Mouse (Mus musculus) activated CD4-positive, CD25-positive, alpha-beta regulatory T cell, adult 4 months (primary cell): ENCODE data around the gene Dapk3. TPM values are rescaled to one million over a fixed set of nuclear protein-coding genes. Genes with fewer than 3 reads are reported as not detected.
A peak's percentile ranks its signal among the peaks of the same experiment; 100 is the strongest.

Experiments
- ATAC-seq: one replicate; pipeline ENCODE4 v1.8.0; 2017
- polyA plus RNA-seq, 2 experiments: library from polyadenylated mRNA; unstranded; fragments of 100-300 nt; shearing (Covaris generic); gene quantifications; one replicate each; pipeline ENCODE4 v1.2.1; 2017

Gene Dapk3
- 1 to 10 TPM; 4.1 to 4.9 TPM for polyA plus RNA-seq

DNA sequence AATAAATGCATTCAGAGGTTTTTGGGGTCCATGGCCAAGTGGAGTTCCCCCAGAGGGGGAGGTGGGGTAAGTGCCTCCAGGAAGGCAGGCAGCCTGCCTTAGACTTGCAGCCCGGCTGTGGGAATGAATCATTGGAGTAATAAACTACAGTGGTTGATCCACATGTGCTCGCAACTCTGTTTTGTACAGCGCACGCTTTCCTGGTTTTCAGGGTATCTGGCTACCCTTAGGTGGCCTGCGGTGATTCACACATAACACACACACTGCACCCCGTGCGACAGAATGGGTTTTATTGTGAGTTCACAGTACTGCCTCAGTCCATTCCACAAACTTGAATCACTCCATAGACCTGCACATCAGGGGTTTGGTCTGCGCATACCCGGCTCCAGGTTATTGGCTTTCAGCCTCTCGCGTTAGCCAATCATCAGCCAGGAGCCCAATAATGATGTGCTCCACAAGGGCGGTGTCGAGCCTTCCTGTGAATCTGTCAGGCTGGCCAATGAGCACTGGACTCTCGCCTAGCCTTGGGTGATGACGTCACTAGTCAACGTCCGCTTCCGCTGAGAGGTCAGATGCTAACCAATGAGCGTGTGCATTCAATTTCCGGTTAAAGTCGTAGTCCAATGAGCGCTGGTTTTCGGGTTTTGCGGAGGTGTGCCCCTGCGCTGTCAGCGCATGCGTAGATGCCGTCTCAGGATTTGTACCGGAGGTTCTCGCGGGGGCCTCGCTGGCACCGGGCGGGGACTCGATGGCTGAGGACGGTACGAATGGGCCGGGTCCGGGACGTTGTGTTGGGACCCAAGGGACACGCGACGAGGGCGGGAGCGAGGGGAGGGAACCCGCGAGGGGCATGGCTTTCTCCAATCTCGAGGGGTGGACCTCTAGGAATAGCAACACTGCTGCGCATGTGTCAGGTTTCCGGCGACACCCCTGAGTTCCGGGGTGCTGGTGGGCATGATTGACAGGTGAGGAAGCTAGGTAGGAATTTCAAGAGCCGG, at the start of gene Dapk3:
Gene Dapk3, plus strand, starts transcription at position 670 of the 998 bp plus-strand sequence.
- peak; percentile 93 for ATAC-seq

- ATAC-seq, result no peak
These were observed 48.6 kb upstream of the Dapk3 start for GRCm38 (mm10) chr10:81134181-81134587.

- no peak for ATAC-seq
These were observed 47.7 kb upstream of the Dapk3 start, which contains the start of gene Zbtb7a for GRCm38 (mm10) chr10:81134966-81135681. TSS of gene Zbtb7a (plus strand) at chr10:81135220.

- ATAC-seq, result no peak
These were observed 46.7 kb upstream of the Dapk3 start for GRCm38 (mm10) chr10:81135831-81136705.

GRCm38 (mm10) chr10:81136706-81137231, 46.0 kb upstream of the Dapk3 start:
- ATAC-seq, result peak; percentile 15

- peak; percentile 82 for ATAC-seq
These were observed 45.3 kb upstream of the Dapk3 start for GRCm38 (mm10) chr10:81137252-81138130.

- peak; percentile 13 for ATAC-seq
These were observed 44.5 kb upstream of the Dapk3 start for GRCm38 (mm10) chr10:81138131-81138782.

- ATAC-seq, result no peak
These were observed 43.8 kb upstream of the Dapk3 start for GRCm38 (mm10) chr10:81138821-81139528.

GRCm38 (mm10) chr10:81139529-81139846, 43.3 kb upstream of the Dapk3 start:
- no peak for ATAC-seq

DNA sequence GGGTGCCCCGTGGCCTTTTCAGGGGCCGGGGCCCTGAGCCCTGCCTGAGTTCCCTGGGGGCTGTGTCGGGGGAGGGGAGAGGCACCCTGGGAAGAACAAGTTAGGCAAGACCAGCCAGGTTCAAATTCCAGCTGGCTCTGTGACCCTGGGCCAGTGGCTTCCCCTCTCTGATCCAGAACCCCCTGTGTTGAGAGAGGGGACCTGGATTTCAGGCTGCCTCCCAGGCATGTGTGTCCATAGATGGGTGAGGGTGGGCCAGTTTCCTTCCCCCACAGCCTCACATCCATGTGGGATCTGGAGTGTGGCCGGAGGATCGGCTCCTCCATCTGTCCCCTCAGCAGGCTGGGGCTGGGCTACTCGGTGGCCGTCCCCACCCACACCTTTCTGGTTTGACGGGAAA, 42.8 kb upstream of the Dapk3 start:
- no peak for ATAC-seq

- ATAC-seq, result no peak
These were observed 41.9 kb upstream of the Dapk3 start for GRCm38 (mm10) chr10:81140717-81141454.

DNA sequence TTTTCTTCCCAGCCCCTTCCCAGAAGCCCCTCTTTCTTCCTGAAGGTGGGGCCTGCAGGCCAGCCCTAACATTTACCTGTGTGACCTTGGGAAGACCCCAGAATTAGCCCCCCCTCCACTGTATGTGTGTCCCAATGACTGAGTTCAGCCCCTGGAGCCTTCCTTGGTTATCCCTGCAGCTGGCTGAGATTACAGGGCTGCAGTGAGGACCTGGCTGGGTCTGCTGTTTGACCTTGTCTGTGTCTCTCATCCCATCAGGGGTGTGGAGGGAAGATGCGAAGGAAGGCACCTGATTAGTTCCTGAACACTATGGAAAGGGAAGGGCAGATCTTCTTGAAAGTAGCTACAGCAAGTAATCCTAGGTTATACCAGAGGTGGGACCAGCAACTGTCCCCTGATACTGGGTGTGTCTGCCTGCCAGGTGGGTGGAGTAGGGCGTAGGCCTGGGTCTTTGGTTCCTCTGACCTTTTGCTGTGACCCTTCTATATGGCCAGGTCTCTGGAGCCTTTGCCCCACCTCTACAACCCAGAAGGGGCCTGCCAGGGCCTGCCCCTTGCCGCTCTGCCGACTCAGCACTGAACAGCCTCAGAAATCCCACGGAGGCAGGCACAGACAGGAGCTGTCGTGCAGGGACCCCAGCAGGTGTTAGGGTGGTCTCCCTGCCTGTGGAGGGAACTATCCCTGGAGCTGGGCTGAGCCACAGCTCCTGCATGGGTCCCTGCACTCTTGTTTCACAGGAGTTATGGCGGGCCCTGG, 41.2 kb upstream of the Dapk3 start:
- ATAC-seq, result no peak

GRCm38 (mm10) chr10:81142551-81142981, 40.2 kb upstream of the Dapk3 start:
- no peak for ATAC-seq

GRCm38 (mm10) chr10:81143157-81143633, 39.6 kb upstream of the Dapk3 start:
- no peak for ATAC-seq

DNA sequence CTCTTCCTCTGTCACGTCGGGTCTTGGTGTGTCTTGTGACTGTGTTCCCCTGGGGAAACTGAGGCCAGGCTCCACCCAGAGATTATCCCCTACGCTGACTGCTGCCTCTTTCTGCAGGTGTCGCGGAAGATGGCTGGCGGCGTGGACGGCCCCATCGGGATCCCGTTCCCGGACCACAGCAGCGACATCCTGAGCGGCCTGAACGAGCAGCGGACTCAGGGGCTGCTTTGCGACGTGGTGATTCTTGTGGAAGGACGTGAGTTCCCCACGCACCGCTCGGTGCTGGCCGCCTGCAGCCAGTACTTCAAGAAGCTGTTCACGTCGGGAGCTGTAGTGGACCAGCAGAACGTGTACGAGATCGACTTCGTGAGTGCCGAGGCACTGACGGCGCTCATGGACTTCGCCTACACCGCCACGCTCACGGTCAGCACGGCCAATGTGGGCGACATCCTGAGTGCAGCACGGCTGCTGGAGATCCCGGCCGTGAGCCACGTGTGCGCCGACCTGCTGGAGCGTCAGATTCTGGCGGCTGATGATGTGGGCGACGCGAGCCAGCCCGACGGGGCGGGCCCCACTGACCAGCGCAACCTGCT, 38.9 kb upstream of the Dapk3 start:
- ATAC-seq, result no peak

DNA sequence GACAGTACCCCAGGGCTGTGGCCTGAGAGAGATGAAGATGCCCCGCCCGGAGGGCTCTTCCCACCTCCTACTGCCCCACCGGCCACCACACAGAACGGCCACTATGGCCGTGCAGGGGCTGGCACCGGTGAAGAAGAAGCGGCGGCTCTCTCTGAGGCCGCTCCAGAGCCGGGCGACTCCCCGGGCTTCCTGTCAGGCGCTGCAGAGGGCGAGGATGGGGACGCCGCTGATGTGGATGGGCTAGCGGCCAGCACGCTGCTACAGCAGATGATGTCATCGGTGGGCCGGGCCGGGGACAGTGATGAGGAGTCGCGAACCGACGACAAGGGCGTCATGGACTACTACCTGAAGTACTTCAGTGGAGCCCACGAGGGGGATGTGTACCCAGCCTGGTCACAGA, 38.1 kb upstream of the Dapk3 start:
- ATAC-seq, result no peak

- ATAC-seq, result no peak
These were observed 37.5 kb upstream of the Dapk3 start for GRCm38 (mm10) chr10:81145307-81145706.

GRCm38 (mm10) chr10:81145778-81146177, 37.0 kb upstream of the Dapk3 start:
- no peak for ATAC-seq
